Mouse (Mus musculus) hindbrain, embryonic 16.5 days (tissue): ENCODE data around the gene Alox12b. TPM values are rescaled to one million over a fixed set of nuclear protein-coding genes. Genes with fewer than 3 reads are reported as not detected.

Experiments used
- ATAC-seq: fragments of 200-750 bp; cut with Nextera tagmentation; 2 replicates; pipeline ENCODE4 v1.8.0; 2017; ENCODE audit warnings: moderate TSS enrichment, moderate library complexity
- H3K27ac ChIP-seq: fragments of 300-500 bp; sonication (generic); 2 replicates; pipeline ENCODE4 v1.5.1; 2014; ENCODE audit warnings: low read depth, mild to moderate bottlenecking, control low read depth, low read length, moderate library complexity
- H3K27me3 ChIP-seq: fragments of 300-500 bp; sonication (generic); replicated peaks from 2 replicates; pipeline ENCODE4 v1.6.1; 2014; ENCODE audit warnings: low read length; ENCODE audit not compliant: control insufficient read depth, insufficient read depth
- H3K36me3 ChIP-seq: fragments of 300-500 bp; sonication (generic); 2 replicates; pipeline ENCODE4 v1.6.1; 2014; ENCODE audit warnings: mild to moderate bottlenecking, low read length, moderate library complexity, mixed read lengths; ENCODE audit not compliant: control insufficient read depth, insufficient read depth
- H3K4me1 ChIP-seq: fragments of 300-500 bp; sonication (generic); 2 replicates; pipeline ENCODE4 v1.6.1; 2014; ENCODE audit warnings: low read depth, low read length; ENCODE audit not compliant: control insufficient read depth, insufficient read depth
- H3K4me2 ChIP-seq: fragments of 300-500 bp; sonication (generic); 2 replicates; pipeline ENCODE4 v1.6.1; 2014; ENCODE audit warnings: mild to moderate bottlenecking, low read length, control low read depth, moderate library complexity
- H3K4me3 ChIP-seq: fragments of 300-500 bp; sonication (generic); 2 replicates; pipeline ENCODE4 v1.5.1; 2014; ENCODE audit warnings: mild to moderate bottlenecking, low read length, control low read depth, moderate library complexity
- H3K9ac ChIP-seq: fragments of 300-500 bp; sonication (generic); 2 replicates; pipeline ENCODE4 v1.6.1; 2014; ENCODE audit warnings: low read depth, mild to moderate bottlenecking, control low read depth, low read length, moderate library complexity
- H3K9me3 ChIP-seq: fragments of 300-500 bp; sonication (generic); 2 replicates; pipeline ENCODE4 v1.6.1; 2014; ENCODE audit warnings: mild to moderate bottlenecking, low read length, moderate library complexity; ENCODE audit not compliant: control insufficient read depth
- WGBS: fragments of 180-500 bp; shearing (Covaris S2); extraction: QIAGEN DNeasy Blood & Tissue Kit; methylation state at CpG from one replicate; pipeline ENCODE4 v1.1.7; 2014; 5-methylcytosine and 5-hydroxymethylcytosine counted together
- polyA plus RNA-seq: library from polyadenylated mRNA; unstranded; fragments of >200 nt; fragmentation: Nextera tagmentation; extraction: Ambion mirVana; gene quantifications from 2 replicates; pipeline ENCODE4 v1.2.1, GENCODE M21; 2015

The Alox12b gene
- polyA plus RNA-seq, 1 experiment from 2014 or later: 0.95 TPM

GRCm38 (mm10) chr11:69114621-69115020, 42.2 kb upstream of the Alox12b start:
- Histone ChIP-seq H3K4me3 (no peak overlapping the region), H3K4me1 (peaks cover 14% of the 10 kb centered on the region)
- no peak for ATAC-seq

DNA sequence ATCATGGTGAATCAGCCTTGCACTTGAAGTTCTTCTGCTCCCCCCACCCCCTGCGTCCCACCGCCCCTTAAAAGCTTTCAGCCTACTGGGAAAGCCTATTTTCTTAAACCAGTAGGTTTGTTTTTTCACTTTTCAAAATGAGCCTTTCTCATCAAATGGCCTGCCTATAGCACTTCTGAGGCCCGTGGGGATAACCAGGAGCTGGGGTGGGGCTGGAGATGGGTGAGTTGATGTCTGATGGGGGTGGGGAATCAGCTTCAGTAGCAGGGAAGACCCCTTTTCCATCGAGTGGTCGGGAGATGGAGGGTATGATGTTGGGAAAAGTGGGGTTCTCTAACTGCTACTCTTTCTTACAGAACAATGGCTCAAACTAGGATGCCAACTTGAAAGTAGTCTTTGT, 39.9 kb upstream of the Alox12b start:
- no peak for ATAC-seq
- WGBS: 53% methylated on average over 5 of the region's 5 CpGs
- peaks cover 20% of the 10 kb centered on the region for H3K4me1 ChIP-seq
- H3K9ac ChIP-seq: no peak overlapping the region
- H3K27me3 ChIP-seq: no peaks in the 10 kb centered on the region
- no peak overlapping the region for H3K27ac ChIP-seq
- no peaks in the 10 kb centered on the region for H3K9me3 ChIP-seq
- no peak overlapping the region for H3K4me3 ChIP-seq
- H3K4me2 ChIP-seq: peak overlapping the region; percentile 97
- no peaks in the 10 kb centered on the region for H3K36me3 ChIP-seq

More at GRCm38 (mm10) chr11:69114621-69115020, 42.2 kb upstream of the Alox12b start:
- no peak overlapping the region for H3K9ac ChIP-seq
- H3K36me3 ChIP-seq: no peaks in the 10 kb centered on the region
- H3K27ac ChIP-seq: no peak overlapping the region
- H3K9me3 ChIP-seq: no peaks in the 10 kb centered on the region
- H3K27me3 ChIP-seq: no peaks in the 10 kb centered on the region
- H3K4me2 ChIP-seq: no peak overlapping the region
- 82% methylated on average over 3 of the region's 3 CpGs for WGBS

DNA sequence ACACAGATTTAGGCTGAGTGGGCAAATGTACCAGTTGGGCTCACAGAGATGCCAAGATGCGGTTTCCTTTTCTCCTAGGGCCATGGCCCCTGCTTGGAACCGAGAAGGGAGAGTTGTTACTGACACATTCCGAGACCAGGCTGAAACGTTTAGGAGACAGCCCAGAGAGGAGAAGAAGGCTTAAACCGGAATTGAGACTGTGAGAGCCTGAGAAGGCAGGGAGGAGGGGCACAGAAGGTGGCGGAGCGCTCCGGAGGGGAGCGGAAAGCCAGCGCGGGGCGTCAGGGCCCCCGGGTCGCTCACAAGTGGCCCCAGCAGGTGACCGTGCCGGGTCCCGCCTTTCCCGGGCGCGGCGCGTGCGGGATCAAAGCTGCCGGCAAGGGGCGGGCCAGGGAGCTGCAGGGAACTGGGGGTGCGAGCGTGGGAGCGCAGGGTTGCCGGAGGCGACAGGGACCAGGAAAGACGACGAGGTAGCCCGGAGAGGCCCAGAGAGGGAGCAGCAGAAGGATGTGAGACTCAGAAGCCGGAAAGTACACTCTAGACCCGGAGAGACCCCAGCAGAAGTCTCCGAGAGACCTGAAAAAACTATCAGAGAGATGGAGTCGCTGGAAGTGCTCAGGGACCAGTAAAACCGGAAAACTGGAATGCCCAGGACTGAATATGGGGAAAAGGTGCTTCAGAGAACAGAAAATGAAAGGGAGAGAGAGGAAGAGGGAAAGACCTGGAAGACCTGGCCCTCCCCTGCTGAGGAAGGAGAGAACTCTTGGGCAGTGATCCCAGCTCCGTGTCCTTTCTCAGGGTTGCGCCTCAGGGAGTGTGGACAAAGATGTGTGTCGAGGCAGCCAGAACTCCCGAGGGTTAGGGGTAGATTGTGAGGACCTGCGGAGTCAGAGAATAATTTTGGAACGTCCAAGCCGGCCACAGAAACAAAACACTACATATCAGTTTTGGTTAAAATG, 38.8 kb upstream of the Alox12b start:
- Histone ChIP-seq H3K9me3 (no peaks in the 10 kb centered on the region), H3K36me3 (no peaks in the 10 kb centered on the region), H3K9ac (peak overlapping the region; percentile 80), H3K4me1 (peaks cover 20% of the 10 kb centered on the region), H3K27ac (peak overlapping the region; percentile 69), H3K27me3 (no peaks in the 10 kb centered on the region), H3K4me2 (peak overlapping the region; percentile 97), H3K4me3 (peak overlapping the region; percentile 70)
- no peak for ATAC-seq
- under 1% methylated on average over 43 of the region's 45 CpGs for WGBS

DNA sequence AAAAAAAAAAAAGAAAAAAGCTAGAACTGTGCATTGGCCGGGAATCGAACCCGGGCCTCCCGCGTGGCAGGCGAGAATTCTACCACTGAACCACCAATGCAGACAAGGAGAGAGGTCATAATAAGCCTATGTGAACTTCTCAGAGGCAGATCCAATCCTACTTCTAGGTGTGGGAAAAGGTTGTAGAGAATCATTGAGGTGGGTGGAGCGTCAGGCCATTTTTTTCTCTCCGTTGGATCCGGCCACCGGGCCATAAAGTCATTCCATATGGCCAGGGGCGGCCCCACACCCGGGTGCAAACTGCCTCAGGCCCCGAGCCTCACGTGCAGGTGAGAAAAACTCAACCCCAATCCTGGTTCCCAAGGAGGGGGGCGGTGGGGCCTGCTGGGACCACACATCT, 38.0 kb upstream of the Alox12b start:
- no peaks in the 10 kb centered on the region for H3K36me3 ChIP-seq
- 1% methylated on average over 15 of the region's 15 CpGs for WGBS
- H3K27ac ChIP-seq: no peak overlapping the region; the same call in 1 of the 2 replicates
- ATAC-seq: no peak
- peaks cover 20% of the 10 kb centered on the region for H3K4me1 ChIP-seq
- no peaks in the 10 kb centered on the region for H3K27me3 ChIP-seq
- no peaks in the 10 kb centered on the region for H3K9me3 ChIP-seq
- H3K4me3 ChIP-seq: peak overlapping the region; percentile 70
- H3K4me2 ChIP-seq: peak overlapping the region; percentile 97
- H3K9ac ChIP-seq: peak overlapping the region; percentile 50

DNA sequence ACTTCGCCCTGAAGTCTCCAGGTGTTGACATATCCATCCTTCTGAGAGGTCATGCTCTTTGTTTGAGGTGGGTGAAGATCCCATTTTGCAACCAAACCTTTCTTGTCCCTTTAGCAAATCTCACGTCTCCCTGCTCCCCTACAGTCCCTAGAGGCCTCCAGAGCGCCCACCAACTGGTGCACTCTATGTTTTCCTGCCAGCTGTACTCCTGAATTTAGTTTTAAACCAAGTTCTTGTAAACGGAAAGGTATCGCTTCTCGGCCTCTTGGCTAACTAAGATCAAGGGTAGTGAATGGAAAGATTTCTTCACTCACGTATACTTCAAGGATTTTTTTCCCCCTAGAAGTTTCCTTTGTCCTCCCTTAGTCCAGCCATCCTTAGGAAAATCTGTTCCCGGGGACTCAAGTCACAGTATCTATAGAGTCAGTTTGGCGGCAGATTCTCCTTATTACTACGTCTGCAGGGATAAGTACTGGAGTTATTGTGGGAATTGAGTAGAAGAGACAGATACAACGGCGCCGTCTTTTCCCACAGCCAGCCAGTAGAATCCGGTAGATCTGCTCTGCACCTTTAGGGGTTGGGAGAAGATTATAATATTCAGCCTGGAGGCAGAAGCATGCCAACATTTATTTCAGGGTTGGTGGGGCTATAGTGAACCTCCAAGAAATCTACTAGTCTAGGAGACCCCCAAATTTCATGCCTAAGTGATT, 37.2 kb upstream of the Alox12b start:
- WGBS: 32% methylated on average over 14 of the region's 14 CpGs

GRCm38 (mm10) chr11:69120221-69121000, 36.4 kb upstream of the Alox12b start, which contains the start of gene Hes7:
Gene Hes7, plus strand, starts transcription at chr11:69120404.
- 2% methylated on average over 27 of the region's 27 CpGs for WGBS
- peak within 1 kb of the TSS; percentile 84 for H3K9ac ChIP-seq
- no peaks in the 10 kb centered on the region for H3K27me3 ChIP-seq
- H3K9me3 ChIP-seq: no peaks in the 10 kb centered on the region
- peak within 1 kb of the TSS; percentile 88 for H3K4me3 ChIP-seq
- H3K4me2 ChIP-seq: peak within 1 kb of the TSS; percentile 97
- H3K36me3 ChIP-seq: no peaks in the 10 kb centered on the region
- H3K4me1 ChIP-seq: peaks cover 20% of the 10 kb centered on the region
- no peak for ATAC-seq
- H3K27ac ChIP-seq: no peak within 1 kb of the TSS

More for the DNA sequence above, 37.2 kb upstream of the Alox12b start:
- no peak for ATAC-seq
- no peaks in the 10 kb centered on the region for H3K36me3 ChIP-seq
- peak overlapping the region; percentile 97 for H3K4me2 ChIP-seq
- H3K27ac ChIP-seq: no peak overlapping the region
- H3K4me3 ChIP-seq: peak overlapping the region; percentile 88
- peaks cover 20% of the 10 kb centered on the region for H3K4me1 ChIP-seq
- no peaks in the 10 kb centered on the region for H3K27me3 ChIP-seq
- no peaks in the 10 kb centered on the region for H3K9me3 ChIP-seq
- H3K9ac ChIP-seq: no peak overlapping the region

GRCm38 (mm10) chr11:69121001-69121740, 35.6 kb upstream of the Alox12b start:
- peak overlapping the region; percentile 84 for H3K9ac ChIP-seq
- H3K4me2 ChIP-seq: peak overlapping the region; percentile 92
- no peaks in the 10 kb centered on the region for H3K27me3 ChIP-seq
- no peaks in the 10 kb centered on the region for H3K36me3 ChIP-seq
- no peak overlapping the region for H3K27ac ChIP-seq
- WGBS: under 1% methylated on average over 31 of the region's 33 CpGs
- peak overlapping the region; percentile 88 for H3K4me3 ChIP-seq
- H3K9me3 ChIP-seq: no peaks in the 10 kb centered on the region
- peaks cover 20% of the 10 kb centered on the region for H3K4me1 ChIP-seq
- ATAC-seq: no peak

DNA sequence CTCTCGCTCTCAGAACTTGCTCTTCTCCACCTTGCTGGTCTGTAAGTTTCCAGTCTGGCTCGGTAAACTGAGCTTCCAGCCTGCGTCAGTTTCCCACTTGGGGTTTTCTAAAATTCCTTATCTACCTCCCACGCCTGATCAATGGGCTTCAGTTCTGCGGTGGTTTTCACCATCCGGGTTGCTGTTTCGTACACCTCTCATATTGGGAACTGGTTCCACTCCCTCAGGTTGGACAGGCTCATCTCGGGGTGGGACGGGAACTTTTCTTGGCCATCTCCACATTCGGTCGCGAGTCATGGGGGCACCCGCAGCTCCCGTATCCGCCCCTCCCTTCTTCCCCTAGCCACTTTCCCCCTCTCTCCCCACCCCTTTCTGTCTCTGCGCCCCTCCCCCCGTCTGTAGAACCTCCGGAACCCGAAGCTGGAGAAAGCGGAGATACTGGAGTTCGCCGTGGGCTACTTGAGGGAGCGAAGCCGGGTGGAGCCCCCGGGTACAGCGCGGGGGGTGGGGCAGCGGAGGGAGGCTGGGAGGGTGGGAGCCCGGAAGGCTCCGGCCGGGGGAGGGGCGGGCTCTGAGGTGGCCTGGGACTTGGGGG, 35.0 kb upstream of the Alox12b start:
- ATAC-seq: no peak
- H3K9ac ChIP-seq: peak overlapping the region; percentile 84
- peak overlapping the region; percentile 79 for H3K27ac ChIP-seq
- peak overlapping the region; percentile 88 for H3K4me3 ChIP-seq
- no peaks in the 10 kb centered on the region for H3K27me3 ChIP-seq
- peak overlapping the region; percentile 92 for H3K4me2 ChIP-seq
- H3K4me1 ChIP-seq: peaks cover 17% of the 10 kb centered on the region
- under 1% methylated on average over 30 of the region's 32 CpGs for WGBS
- H3K36me3 ChIP-seq: no peaks in the 10 kb centered on the region
- H3K9me3 ChIP-seq: no peaks in the 10 kb centered on the region
